Mouse (Mus musculus): ENCODE measurements at regions not wholly inside any gene's neighbourhood (a gene's known extent, or its start where the extent isn't known, plus 50 kb on each side); places are given as distances from the start of the nearest gene placed in this dataset.
A peak's percentile ranks its signal among the peaks of the same experiment; 100 is the strongest.

DNA sequence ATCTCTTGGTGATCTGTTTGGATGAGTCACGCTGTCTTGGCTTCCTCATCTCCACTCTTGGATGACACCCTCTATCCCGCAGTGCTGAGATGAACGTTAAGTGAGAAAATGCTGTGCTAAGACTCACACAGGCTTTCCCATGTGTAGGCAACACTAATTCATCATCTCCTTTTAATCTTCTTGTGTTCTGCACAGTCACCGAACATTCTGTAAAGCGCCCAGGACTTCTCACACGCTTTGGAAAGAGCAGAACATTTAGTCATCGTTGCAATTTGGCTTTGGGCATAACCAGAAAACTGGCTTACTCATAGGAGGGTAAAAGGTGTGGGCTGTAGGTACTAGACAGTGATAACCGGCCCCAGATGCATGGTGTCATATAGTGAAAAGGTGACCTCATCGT lies 94.9 kb downstream of the Plppr4 start:
- DNase-seq (ENCODE audit: low spot score), result no peak

DNA sequence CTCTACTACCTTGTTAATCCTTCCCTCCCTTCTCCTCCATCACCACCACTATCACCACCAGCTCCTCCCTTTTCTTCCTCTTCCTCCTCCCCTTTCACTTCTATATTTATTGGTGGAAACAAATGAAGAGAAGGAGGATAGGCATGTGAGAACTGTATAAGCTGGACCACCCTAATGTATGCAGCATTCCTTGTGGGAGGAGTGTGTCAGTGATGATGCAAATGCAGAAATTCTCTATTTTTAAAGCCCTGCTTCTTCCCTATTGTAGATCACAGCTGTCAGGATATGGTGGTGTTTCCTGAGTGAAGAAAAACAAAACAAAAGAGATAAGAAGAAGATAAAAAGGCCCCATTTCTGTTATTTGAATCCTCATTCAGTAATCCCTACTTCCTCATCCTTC lies 112.8 kb downstream of the Plppr4 start:
- no peak for DNase-seq (ENCODE audit: low spot score)

GRCm38 (mm10) chr3:117241810-117242209 lies 118.9 kb downstream of the Plppr4 start:
- DNase-seq (ENCODE audit: low spot score), result no peak

GRCm38 (mm10) chr3:117226616-117227015 lies 134.1 kb downstream of the Plppr4 start:
- no peak for DNase-seq (ENCODE audit: low spot score)

DNA sequence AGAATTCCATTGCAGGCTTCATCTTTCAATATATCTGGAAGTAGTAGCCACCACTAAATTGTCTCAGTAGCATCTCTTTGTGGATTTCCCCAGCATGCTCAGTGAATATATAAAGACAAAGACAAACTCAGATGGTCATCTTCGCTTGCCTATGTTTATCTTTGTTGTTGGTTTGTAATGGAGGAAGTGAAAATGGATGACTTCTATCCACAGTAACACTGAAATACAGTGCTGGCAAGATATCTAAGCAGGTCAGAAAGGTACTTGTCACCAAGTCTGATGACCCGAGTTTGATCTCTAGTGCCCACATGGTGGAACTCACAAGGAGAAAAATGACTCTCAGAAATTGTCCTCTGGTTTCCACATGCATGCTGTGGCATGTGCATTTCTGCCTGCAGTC lies 135.6 kb downstream of the Plppr4 start:
- no peak for DNase-seq (ENCODE audit: low spot score)

DNA sequence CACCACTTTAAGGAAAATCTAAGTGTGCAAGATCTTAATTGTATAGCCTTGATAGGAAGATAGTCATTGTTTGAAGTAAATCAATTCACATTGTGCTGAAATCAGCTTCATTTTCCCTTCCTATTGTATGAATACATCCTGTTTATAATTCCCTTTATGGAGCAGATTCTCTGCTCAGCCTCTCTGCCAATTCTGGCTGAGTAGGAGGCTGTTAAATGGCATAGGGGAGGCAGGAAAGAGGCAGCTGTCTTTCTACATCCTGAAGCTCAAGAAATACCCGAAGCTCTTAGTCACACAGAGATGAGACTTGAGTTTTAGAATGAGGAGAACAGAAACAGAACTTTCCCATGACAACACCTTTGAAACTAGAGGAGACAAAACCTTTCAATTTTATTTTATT lies 142.7 kb downstream of the Plppr4 start:
- no peak for DNase-seq (ENCODE audit: low spot score)

DNA sequence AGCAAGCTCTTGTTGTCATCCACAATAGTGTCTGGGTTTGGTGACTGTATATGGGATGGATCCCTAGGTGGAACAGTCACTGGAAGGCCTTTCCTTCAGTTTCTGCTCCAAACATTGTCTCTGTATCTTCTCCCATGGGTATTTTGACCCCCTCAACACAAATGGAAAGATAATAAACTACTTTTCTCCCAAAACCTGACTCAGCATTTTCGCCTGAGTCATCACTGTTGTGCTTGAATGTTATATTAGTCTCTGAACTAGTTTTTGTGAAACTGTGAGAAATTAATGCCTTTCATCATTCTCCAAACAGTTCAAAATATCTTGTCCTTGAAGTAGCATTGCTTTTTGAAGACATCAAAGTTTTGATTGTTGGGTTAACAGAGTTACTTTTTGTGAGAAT lies 168.8 kb downstream of the Plppr4 start:
- no peak for DNase-seq (ENCODE audit: low spot score)

DNA sequence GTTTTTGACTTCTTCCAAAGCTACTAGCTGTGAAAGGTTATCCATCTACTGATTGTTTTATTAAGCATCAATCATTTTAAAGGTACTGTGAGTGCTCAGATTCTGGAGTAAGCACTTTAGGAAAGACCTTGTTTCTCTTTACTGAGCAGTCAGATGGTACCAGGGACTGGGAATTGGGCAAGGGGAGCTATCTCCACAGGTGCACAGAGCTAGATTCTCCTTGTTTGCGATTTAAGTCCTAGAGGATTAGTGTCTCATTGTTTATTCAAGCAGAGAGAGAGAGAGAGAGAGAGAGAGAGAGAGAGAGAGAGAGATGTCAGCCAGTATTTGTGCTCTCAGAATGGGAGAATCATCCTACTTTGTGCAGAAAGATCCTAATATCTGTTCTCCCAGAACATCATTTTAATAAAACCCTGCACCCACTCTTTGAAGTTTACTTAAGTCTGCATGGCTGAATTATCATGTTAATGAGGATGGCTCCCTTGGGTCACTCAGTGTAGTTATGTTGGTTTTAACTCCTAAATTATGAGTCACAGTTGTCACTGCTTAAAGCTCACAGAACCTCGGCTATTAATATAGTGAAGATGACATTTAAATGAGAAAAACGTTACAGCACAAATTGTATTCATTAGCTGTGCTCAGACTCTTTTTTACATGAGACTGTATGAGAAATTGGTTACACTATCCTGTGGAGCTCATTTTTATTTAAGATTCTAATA lies 171.7 kb downstream of the Plppr4 start:
- no peak for DNase-seq (ENCODE audit: low spot score)

- DNase-seq (ENCODE audit: low spot score), result no peak
These were observed 177.0 kb downstream of the Plppr4 start for GRCm38 (mm10) chr3:117183654-117184184.

- DNase-seq (ENCODE audit: low spot score), result peak; percentile 10
These were observed 190.9 kb downstream of the Plppr4 start for GRCm38 (mm10) chr3:117169740-117170139.

DNA sequence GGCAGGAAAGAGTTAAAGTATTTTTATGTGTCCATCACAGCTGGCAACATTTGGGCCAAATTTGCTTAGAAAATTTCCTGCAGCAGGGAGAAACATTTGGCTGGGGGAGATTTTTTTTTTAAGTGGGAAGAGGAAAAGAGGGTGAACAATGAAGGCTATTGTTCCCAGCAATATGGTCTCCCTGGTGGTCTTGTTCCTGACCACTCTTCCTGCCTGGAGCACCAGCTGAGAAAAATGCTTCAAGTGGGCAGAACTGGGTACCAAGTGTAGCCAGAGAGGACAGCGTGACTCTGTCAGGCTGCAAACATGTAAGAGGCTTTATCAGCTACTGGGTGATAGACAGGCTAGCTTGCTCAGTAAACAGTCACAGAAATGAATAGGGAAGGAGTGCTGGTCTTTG lies 194.3 kb upstream of the Palmd start:
- DNase-seq (ENCODE audit: low spot score), result no peak

- DNase-seq (ENCODE audit: low spot score), result peak; percentile 10
These were observed 191.9 kb upstream of the Palmd start for GRCm38 (mm10) chr3:117160689-117161088.

DNA sequence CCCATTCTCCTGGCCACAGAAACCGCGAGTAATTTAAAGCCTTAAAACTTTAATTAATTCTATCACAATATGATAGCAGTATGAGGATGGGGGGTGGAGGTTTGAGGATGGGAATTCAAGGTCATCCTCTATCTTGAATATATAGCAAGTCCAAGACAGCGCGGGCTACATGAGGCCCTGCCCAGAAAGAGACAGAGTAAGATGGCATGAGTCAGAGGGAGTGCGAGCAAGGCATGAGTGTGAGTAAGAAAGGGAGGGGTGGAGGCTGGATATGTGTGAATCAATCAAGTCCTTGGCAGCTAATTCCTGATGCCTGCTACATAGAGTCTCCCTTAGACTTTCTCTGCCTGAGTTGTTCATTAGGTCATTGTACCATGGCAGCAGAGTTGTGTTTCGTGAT lies 186.5 kb upstream of the Palmd start:
- DNase-seq (ENCODE audit: low spot score), result peak; percentile 13

- DNase-seq (ENCODE audit: low spot score), result peak; percentile 39
These were observed 184.3 kb upstream of the Palmd start for GRCm38 (mm10) chr3:117153011-117153473.

DNA sequence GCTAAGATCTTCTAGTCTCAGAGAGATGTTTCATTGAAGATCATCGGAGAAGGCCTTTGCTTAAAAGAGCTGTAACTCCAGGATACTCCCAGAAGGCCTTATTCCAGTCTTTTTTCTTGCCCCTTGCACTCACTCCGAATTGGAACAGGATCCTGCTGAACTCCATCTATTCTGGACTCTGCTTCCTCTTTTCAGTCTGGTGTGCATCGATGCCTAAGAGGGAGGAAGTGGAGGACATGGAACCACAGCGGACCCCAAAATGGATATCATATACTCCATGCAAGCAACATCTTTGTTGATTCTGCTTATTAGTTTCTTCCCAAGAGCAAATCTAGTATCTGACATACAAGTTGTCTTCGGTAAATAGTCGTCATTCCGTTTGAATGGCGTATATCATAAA lies 183.6 kb upstream of the Palmd start:
- DNase-seq (ENCODE audit: low spot score), result no peak

- DNase-seq (ENCODE audit: low spot score), result no peak
These were observed 178.6 kb upstream of the Palmd start for GRCm38 (mm10) chr3:117147414-117147813.

DNA sequence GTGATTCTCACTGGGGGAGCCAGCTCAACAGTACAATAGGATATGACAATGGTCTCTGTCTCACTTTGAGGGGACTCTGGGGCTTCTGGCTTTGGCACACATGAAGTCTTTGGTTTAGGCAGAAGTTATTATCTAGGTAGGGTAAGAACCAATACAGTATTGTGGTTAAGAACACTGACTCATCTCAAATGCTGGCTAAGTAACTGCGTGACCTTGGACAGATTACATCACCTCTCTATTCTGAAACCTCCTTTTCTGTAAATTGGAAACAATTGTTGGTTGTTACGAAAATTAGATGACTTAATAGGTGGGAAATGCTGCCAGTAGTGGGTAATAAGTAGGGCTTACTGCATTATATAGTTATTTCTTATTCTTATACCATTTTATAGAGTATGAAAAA lies 171.0 kb upstream of the Palmd start:
- peak; percentile 36 for DNase-seq (ENCODE audit: low spot score)

- DNase-seq (ENCODE audit: low spot score), result no peak
These were observed 169.9 kb upstream of the Palmd start for GRCm38 (mm10) chr3:117138720-117139119.

- no peak for DNase-seq (ENCODE audit: low spot score)
These were observed 164.1 kb upstream of the Palmd start for GRCm38 (mm10) chr3:117132897-117133296.

- no peak for DNase-seq (ENCODE audit: low spot score)
These were observed 153.4 kb upstream of the Palmd start for GRCm38 (mm10) chr3:117122211-117122610.

DNA sequence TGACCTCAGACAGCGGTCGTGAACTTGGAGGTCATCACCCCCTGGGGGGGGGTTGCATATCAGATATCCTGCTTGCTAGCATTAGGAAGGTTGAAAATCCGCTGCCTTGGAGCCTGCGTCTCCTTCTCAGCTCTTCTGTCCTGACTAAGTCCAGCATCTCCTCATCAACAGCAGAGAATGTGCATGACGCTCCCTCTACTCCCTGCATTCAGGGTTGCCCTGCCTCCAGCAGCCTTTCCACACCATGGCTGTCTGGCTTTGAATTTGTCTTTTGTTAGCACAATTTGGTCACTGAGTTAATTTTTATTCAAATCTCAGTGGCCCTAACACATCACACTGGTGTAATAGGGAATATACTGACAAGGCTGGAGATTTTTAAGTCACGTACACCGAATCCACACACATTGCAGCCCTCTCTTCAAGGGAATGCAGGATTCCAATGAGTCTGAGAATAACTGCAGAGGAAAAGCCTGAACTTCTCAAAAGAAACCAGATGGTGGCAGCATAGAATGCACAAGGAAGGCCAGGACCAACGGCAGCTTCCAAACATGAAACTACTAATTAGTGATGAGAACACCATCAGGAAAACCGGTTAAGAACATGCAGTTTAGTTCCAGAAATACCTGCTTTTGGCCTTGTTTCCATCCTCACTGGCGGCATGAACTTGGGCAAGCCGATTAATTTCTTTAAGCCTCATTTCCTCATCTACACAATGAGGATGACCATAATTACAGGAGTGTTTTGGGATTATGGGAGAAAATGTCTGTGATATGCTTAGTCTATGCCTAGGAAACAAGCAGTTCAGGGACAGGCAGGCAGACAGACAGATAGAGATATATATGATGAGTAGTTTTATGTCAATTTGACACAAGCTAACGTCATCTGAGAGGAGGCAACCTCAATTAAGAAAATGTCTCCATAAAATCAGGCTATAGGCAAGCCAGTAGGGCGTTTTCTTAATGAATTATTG lies 151.6 kb upstream of the Palmd start:
- DNase-seq (ENCODE audit: low spot score), result peak; percentile 67

DNA sequence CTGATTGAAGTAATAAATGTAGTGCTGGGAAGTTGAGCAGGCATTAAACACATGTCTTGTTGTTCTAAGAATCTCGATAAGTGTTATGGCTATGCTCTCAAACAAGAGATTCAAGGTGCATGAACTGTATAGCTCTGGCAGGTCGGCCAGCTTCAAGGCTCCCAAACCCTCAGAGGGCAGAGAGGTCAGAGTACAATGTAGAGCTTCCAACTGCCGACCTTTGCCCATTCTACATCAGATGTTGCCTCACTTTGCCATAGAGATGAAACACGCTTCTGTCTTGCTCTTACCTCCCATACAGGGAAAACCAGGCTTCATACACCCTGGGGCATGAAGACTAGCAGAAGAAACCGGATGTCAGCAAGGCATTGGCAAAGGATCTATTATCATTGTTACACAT lies 150.8 kb upstream of the Palmd start:
- no peak for DNase-seq (ENCODE audit: low spot score)

GRCm38 (mm10) chr3:117117838-117118237 lies 149.1 kb upstream of the Palmd start:
- peak; percentile 11 for DNase-seq (ENCODE audit: low spot score)

Measured in adipocyte (in vitro differentiated cells).